Mouse (Mus musculus): ENCODE data around the gene Apobec3. TPM values are rescaled to one million over a fixed set of nuclear protein-coding genes. Genes with fewer than 3 reads are reported as not detected.

Gene Apobec3
- polyA plus RNA-seq, 1 experiment from 2014 or later, result 9.4 TPM

GRCm38 (mm10) chr15:79916150-79916549 lies 24.7 kb downstream of the Apobec3 start:
- Histone ChIP-seq H3K27ac (no peak overlapping the region), H3K27me3 (ENCODE audit: low read depth, poor library complexity, severe bottlenecking) (no peaks in the 10 kb centered on the region), H3K36me3 (no peaks in the 10 kb centered on the region), H3K4me3 (no peak overlapping the region), H3K4me1 (no peaks in the 10 kb centered on the region), H3K9me3 (replicated peaks) (no peaks in the 10 kb centered on the region)
- DNase-seq (ENCODE audit: low spot score), result no peak
- 68% methylated on average over 5 of the region's 5 CpGs for WGBS

GRCm38 (mm10) chr15:79917111-79917720 lies 25.8 kb downstream of the Apobec3 start:
- no peaks in the 10 kb centered on the region for H3K36me3 ChIP-seq
- 93% methylated on average over 14 of the region's 14 CpGs for WGBS
- no peak overlapping the region for H3K27ac ChIP-seq
- H3K4me3 ChIP-seq, result no peak overlapping the region
- no peak for DNase-seq (ENCODE audit: low spot score)
- H3K9me3 ChIP-seq (replicated peaks), result no peaks in the 10 kb centered on the region
- H3K4me1 ChIP-seq, result no peaks in the 10 kb centered on the region
- no peaks in the 10 kb centered on the region for H3K27me3 ChIP-seq (ENCODE audit: low read depth, poor library complexity, severe bottlenecking)

- no peak for DNase-seq (ENCODE audit: low spot score)
- 89% methylated on average over 16 of the region's 16 CpGs for WGBS
- no peak overlapping the region; the same call in 1 of the 2 replicates for H3K27ac ChIP-seq
- H3K27me3 ChIP-seq (ENCODE audit: low read depth, poor library complexity, severe bottlenecking), result no peaks in the 10 kb centered on the region
- no peaks in the 10 kb centered on the region for H3K9me3 ChIP-seq (replicated peaks)
- no peaks in the 10 kb centered on the region for H3K36me3 ChIP-seq
- H3K4me1 ChIP-seq, result no peaks in the 10 kb centered on the region
- H3K4me3 ChIP-seq, result peak overlapping the region; percentile 6; the same call in 1 of the 2 replicates
These were observed 27.0 kb downstream of the Apobec3 start for GRCm38 (mm10) chr15:79918485-79918884.

- Histone ChIP-seq H3K36me3 (no peaks in the 10 kb centered on the region), H3K27me3 (ENCODE audit: low read depth, poor library complexity, severe bottlenecking) (no peaks in the 10 kb centered on the region), H3K4me1 (peaks cover under 1% of the 10 kb centered on the region; the same call in 1 of the 2 replicates), H3K9me3 (replicated peaks) (no peaks in the 10 kb centered on the region), H3K4me3 (no peak overlapping the region), H3K27ac (no peak overlapping the region)
- DNase-seq (ENCODE audit: low spot score), result no peak
- 73% methylated on average over 2 of the region's 2 CpGs for WGBS
These were observed 28.3 kb downstream of the Apobec3 start for GRCm38 (mm10) chr15:79919787-79920186.

GRCm38 (mm10) chr15:79926856-79927416 lies 35.5 kb downstream of the Apobec3 start:
- Histone ChIP-seq H3K36me3 (no peaks in the 10 kb centered on the region), H3K4me1 (peaks cover 24% of the 10 kb centered on the region), H3K9me3 (replicated peaks) (no peaks in the 10 kb centered on the region), H3K4me3 (peak overlapping the region; percentile 67), H3K27ac (peak overlapping the region; percentile 76), H3K27me3 (ENCODE audit: low read depth, poor library complexity, severe bottlenecking) (peaks cover 37% of the 10 kb centered on the region)
- WGBS, result 74% methylated on average over 11 of the region's 11 CpGs
- DNase-seq (ENCODE audit: low spot score), result no peak

- Histone ChIP-seq H3K36me3 (no peaks in the 10 kb centered on the region), H3K27ac (peak overlapping the region; percentile 76), H3K9me3 (replicated peaks) (no peaks in the 10 kb centered on the region), H3K4me3 (peak overlapping the region; percentile 67), H3K27me3 (ENCODE audit: low read depth, poor library complexity, severe bottlenecking) (peaks cover 45% of the 10 kb centered on the region), H3K4me1 (peaks cover 31% of the 10 kb centered on the region)
- DNase-seq (ENCODE audit: low spot score), result peak; percentile 89
- under 1% methylated on average over 29 of the region's 29 CpGs for WGBS
These were observed 36.2 kb downstream of the Apobec3 start for GRCm38 (mm10) chr15:79927637-79928122.

- Histone ChIP-seq H3K27me3 (ENCODE audit: low read depth, poor library complexity, severe bottlenecking) (peaks cover 51% of the 10 kb centered on the region), H3K36me3 (no peaks in the 10 kb centered on the region), H3K4me3 (peak overlapping the region; percentile 67), H3K4me1 (peaks cover 35% of the 10 kb centered on the region), H3K9me3 (replicated peaks) (no peaks in the 10 kb centered on the region), H3K27ac (peak overlapping the region; percentile 76; the same call in 1 of the 2 replicates)
- DNase-seq (ENCODE audit: low spot score), result no peak
- 94% methylated on average over 3 of the region's 3 CpGs for WGBS
These were observed 36.9 kb downstream of the Apobec3 start for GRCm38 (mm10) chr15:79928316-79928715.

- H3K9me3 ChIP-seq (replicated peaks), result no peaks in the 10 kb centered on the region
- 84% methylated on average over 2 of the region's 2 CpGs for WGBS
- H3K36me3 ChIP-seq, result no peaks in the 10 kb centered on the region
- H3K4me1 ChIP-seq, result peaks cover 39% of the 10 kb centered on the region
- no peak for DNase-seq (ENCODE audit: low spot score)
- no peak overlapping the region for H3K4me3 ChIP-seq
- peaks cover 55% of the 10 kb centered on the region for H3K27me3 ChIP-seq (ENCODE audit: low read depth, poor library complexity, severe bottlenecking)
- H3K27ac ChIP-seq, result no peak overlapping the region
These were observed 37.3 kb downstream of the Apobec3 start for GRCm38 (mm10) chr15:79928736-79929135.

- Histone ChIP-seq H3K4me1 (peaks cover 49% of the 10 kb centered on the region), H3K9me3 (replicated peaks) (no peaks in the 10 kb centered on the region), H3K36me3 (no peaks in the 10 kb centered on the region), H3K4me3 (no peak overlapping the region), H3K27me3 (ENCODE audit: low read depth, poor library complexity, severe bottlenecking) (peaks cover 65% of the 10 kb centered on the region), H3K27ac (no peak overlapping the region)
- DNase-seq (ENCODE audit: low spot score), result no peak
- WGBS, result 85% methylated on average over 3 of the region's 3 CpGs
These were observed 38.3 kb downstream of the Apobec3 start for GRCm38 (mm10) chr15:79929734-79930133.

GRCm38 (mm10) chr15:79931496-79932141 lies 40.2 kb downstream of the Apobec3 start:
- peaks cover 57% of the 10 kb centered on the region for H3K4me1 ChIP-seq
- 15% methylated on average over 13 of the region's 13 CpGs for WGBS
- no peak overlapping the region for H3K27ac ChIP-seq

GRCm38 (mm10) chr15:79932323-79932987 lies 41.0 kb downstream of the Apobec3 start:
- DNase-seq (ENCODE audit: low spot score), result peak; percentile 85
- Histone ChIP-seq H3K4me3 (peak overlapping the region; percentile 76), H3K27me3 (ENCODE audit: low read depth, poor library complexity, severe bottlenecking) (peaks cover 76% of the 10 kb centered on the region), H3K36me3 (no peaks in the 10 kb centered on the region), H3K9me3 (replicated peaks) (no peaks in the 10 kb centered on the region), H3K4me1 (peaks cover 51% of the 10 kb centered on the region), H3K27ac (peak overlapping the region; percentile 70)
- WGBS, result under 1% methylated on average over 62 of the region's 62 CpGs

More at GRCm38 (mm10) chr15:79931496-79932141, 40.2 kb downstream of the Apobec3 start:
- Histone ChIP-seq H3K36me3 (no peaks in the 10 kb centered on the region), H3K4me3 (peak overlapping the region; percentile 76), H3K27me3 (ENCODE audit: low read depth, poor library complexity, severe bottlenecking) (peaks cover 76% of the 10 kb centered on the region), H3K9me3 (replicated peaks) (no peaks in the 10 kb centered on the region)
- DNase-seq (ENCODE audit: low spot score), result no peak

- H3K9me3 ChIP-seq (replicated peaks), result no peaks in the 10 kb centered on the region
- peaks cover 44% of the 10 kb centered on the region for H3K4me1 ChIP-seq
- WGBS, result 3% methylated on average over 22 of the region's 22 CpGs
- peak overlapping the region; percentile 76 for H3K4me3 ChIP-seq
- no peak overlapping the region for H3K27ac ChIP-seq
- no peak for DNase-seq (ENCODE audit: low spot score)
- peaks cover 76% of the 10 kb centered on the region for H3K27me3 ChIP-seq (ENCODE audit: low read depth, poor library complexity, severe bottlenecking)
- H3K36me3 ChIP-seq, result no peaks in the 10 kb centered on the region
These were observed 41.7 kb downstream of the Apobec3 start for GRCm38 (mm10) chr15:79933052-79933669.

Measured in limb, embryonic 10.5 days (tissue).